Mouse (Mus musculus) heart, postnatal 25 days (tissue): ENCODE data around the gene Tmem102. TPM values are rescaled to one million over a fixed set of nuclear protein-coding genes. Genes with fewer than 3 reads are reported as not detected.

ENCODE experiments used
- DNase-seq: peaks from one replicate; pipeline ENCODE4 v3.0.0; 2022; ENCODE audit warnings: low spot score
- intact Hi-C: fragments of 180-260 bp; cut with DNase I; formaldehyde crosslinking; loops from one replicate; pipeline ENCODE4 v1.15.1; 2025
- total RNA-seq, 2 experiments: library from RNA; stranded (reverse); gene quantifications; 2 replicates each; pipeline ENCODE4 v1.2.3; 2021

Tmem102 gene
- total RNA-seq, 2 experiments from 2014 or later: 0.26 to 0.45 TPM

- intact Hi-C loops: no loop called here
- DNase-seq: no peak
Measured at GRCm38 (mm10) chr11:69763551-69763950, 41.9 kb downstream of the Tmem102 start.

GRCm38 (mm10) chr11:69761868-69762267 is 43.6 kb downstream of the Tmem102 start, which contains the start of gene Slc35g3:
Slc35g3 (minus strand) TSS chr11:69761968.
- DNase-seq: no peak
- intact Hi-C loops: no loop called here

GRCm38 (mm10) chr11:69760901-69761200 is 44.6 kb downstream of the Tmem102 start:
- intact Hi-C loops: no loop called here

GRCm38 (mm10) chr11:69760160-69760900 is 45.1 kb downstream of the Tmem102 start:
- no peak for DNase-seq
- intact Hi-C loops: no loop called here

More at GRCm38 (mm10) chr11:69760901-69761200, 44.6 kb downstream of the Tmem102 start:
- no peak for DNase-seq

GRCm38 (mm10) chr11:69758971-69759721 is 46.3 kb downstream of the Tmem102 start:
- peak; percentile 85 for DNase-seq
- intact Hi-C loops: no loop called here

- intact Hi-C loops: no loop called here
- DNase-seq: peak; percentile 96
Measured at GRCm38 (mm10) chr11:69758478-69758970, 46.9 kb downstream of the Tmem102 start, which contains the start of gene Polr2a. Polr2a (minus strand) TSS chr11:69758637.

- intact Hi-C loops: no loop called here
- peak; percentile 96 for DNase-seq
Measured at GRCm38 (mm10) chr11:69758090-69758456, 47.4 kb downstream of the Tmem102 start.

GRCm38 (mm10) chr11:69757303-69758089 is 47.9 kb downstream of the Tmem102 start:
- no peak for DNase-seq
- intact Hi-C loops: loop anchor here (2.0 kb wide), 1 partner anchor 119 kb away; no protein-coding TSS in a partner anchor

- intact Hi-C loops: loop anchor here (1.0 to 2.0 kb wide), 2 partner anchors 72 to 100 kb away; partner anchors contain the start of genes Senp3 and Sox15
- DNase-seq: no peak
Measured at GRCm38 (mm10) chr11:69754701-69755100, 50.7 kb downstream of the Tmem102 start.

GRCm38 (mm10) chr11:69754233-69754632 is 51.2 kb downstream of the Tmem102 start:
- intact Hi-C loops: loop anchor here (1.0 to 2.0 kb wide), 2 partner anchors 72 to 99 kb away; partner anchors contain the start of genes Senp3 and Sox15
- DNase-seq: no peak

Other genes starting within 250 kb of the Tmem102 start
- 10 to 100 TPM; 64.1 to 71.6 TPM for gene Efnb3, start 245.4 kb downstream of the Tmem102 start, total RNA-seq
- 1 to 10 TPM; 4.6 to 6.1 TPM for gene Wrap53, start 225.4 kb downstream of the Tmem102 start, total RNA-seq
- 10 to 100 TPM; 16.9 to 17.9 TPM for gene Trp53, start 225.3 kb downstream of the Tmem102 start, total RNA-seq
- 10 to 100 TPM; 18.0 to 25.8 TPM for gene Atp1b2, start 199.7 kb downstream of the Tmem102 start, total RNA-seq
- gene Shbg, start 187.7 kb downstream of the Tmem102 start, total RNA-seq: not detected
- gene Sat2, start 183.6 kb downstream of the Tmem102 start, total RNA-seq: 1 to 10 TPM; 2.3 to 2.5 TPM
- gene Fxr2, start 172.6 kb downstream of the Tmem102 start, total RNA-seq: 10 to 100 TPM; 81.8 to 84.9 TPM
- gene Sox15, start 150.3 kb downstream of the Tmem102 start, total RNA-seq: not detected
- 10 to 100 TPM; 15.2 to 16.5 TPM for gene Mpdu1, start 143.0 kb downstream of the Tmem102 start, total RNA-seq
- gene Cd68, start 139.5 kb downstream of the Tmem102 start, total RNA-seq: 1 to 10 TPM; 7.1 to 7.7 TPM
- gene Eif4a1, start 133.2 kb downstream of the Tmem102 start, total RNA-seq: 100 to 1,000 TPM; 201 to 206 TPM
- 10 to 100 TPM; 31.7 to 33.5 TPM for gene Senp3, start 123.5 kb downstream of the Tmem102 start, total RNA-seq
- 1 to 10 TPM; 1.6 to 2.1 TPM for gene Tnfsf13, start 119.8 kb downstream of the Tmem102 start, total RNA-seq
- 10 to 100 TPM; 14.5 to 16.4 TPM for gene Tnfsf12, start 109.8 kb downstream of the Tmem102 start, total RNA-seq
- gene Tnfsfm13, start 109.5 kb downstream of the Tmem102 start, total RNA-seq: 1 to 10 TPM; 3.2 to 4.5 TPM
- gene Polr2a, start 47.0 kb downstream of the Tmem102 start, total RNA-seq: 10 to 100 TPM; 28.6 to 30.4 TPM
- not detected for gene Slc35g3, start 43.7 kb downstream of the Tmem102 start, total RNA-seq
- gene Zbtb4, start 39.7 kb downstream of the Tmem102 start, total RNA-seq: 10 to 100 TPM; 33.3 to 39.6 TPM
- 1 to 10 TPM; 4.8 to 5.0 TPM for gene Chrnb1, start 9.7 kb downstream of the Tmem102 start, total RNA-seq
- gene Fgf11, start 3.8 kb downstream of the Tmem102 start, total RNA-seq: 1 to 10 TPM; 2.2 to 2.4 TPM
- gene Gm39566, start 9.7 kb upstream of the Tmem102 start, total RNA-seq: not detected
- not detected for gene Spem2, start 12.8 kb upstream of the Tmem102 start, total RNA-seq
- gene Spem1, start 16.6 kb upstream of the Tmem102 start, total RNA-seq: not detected
- gene Nlgn2, start 32.2 kb upstream of the Tmem102 start, total RNA-seq: 1 to 10 TPM; 4.4 to 5.4 TPM
- 100 to 1,000 TPM; 186 to 199 TPM for gene Tmem256, start 32.9 kb upstream of the Tmem102 start, total RNA-seq
- gene Plscr3, start 40.8 kb upstream of the Tmem102 start, total RNA-seq: 10 to 100 TPM; 24.4 to 24.9 TPM
- gene Tnk1, start 53.1 kb upstream of the Tmem102 start, total RNA-seq: under 1 TPM in 1 of 2 experiments, not detected in 1; 0.14 TPM
- not detected for gene Tmem95, start 72.4 kb upstream of the Tmem102 start, total RNA-seq
- 1 to 10 TPM; 2.5 to 3.5 TPM for gene Kctd11, start 75.8 kb upstream of the Tmem102 start, total RNA-seq
- gene Acap1, start 89.9 kb upstream of the Tmem102 start, total RNA-seq: 1 to 10 TPM in 1 of 2 experiments, under 1 TPM in 1; 0.88 to 1.1 TPM
- under 1 TPM; 0.17 to 0.23 TPM for gene 2810408A11Rik, start 95.4 kb upstream of the Tmem102 start, total RNA-seq
- gene Neurl4, start 95.4 kb upstream of the Tmem102 start, total RNA-seq: 10 to 100 TPM; 44.9 to 46.0 TPM
- 10 to 100 TPM; 24.1 to 26.7 TPM for gene Gps2, start 108.3 kb upstream of the Tmem102 start, total RNA-seq
- gene Eif5a, start 116.3 kb upstream of the Tmem102 start, total RNA-seq: 100 to 1,000 TPM; 427 TPM
- gene Ybx2, start 130.2 kb upstream of the Tmem102 start, total RNA-seq: 10 to 100 TPM; 18.8 to 23.4 TPM
- 100 to 1,000 TPM; 325 to 365 TPM for gene Slc2a4, start 142.6 kb upstream of the Tmem102 start, total RNA-seq
- not detected for gene Cldn7, start 159.2 kb upstream of the Tmem102 start, total RNA-seq
- gene Ctdnep1, start 175.5 kb upstream of the Tmem102 start, total RNA-seq: 100 to 1,000 TPM; 149 to 180 TPM
- 10 to 100 TPM; 48.3 to 51.5 TPM for gene Elp5, start 176.9 kb upstream of the Tmem102 start, total RNA-seq
- 100 to 1,000 TPM; 274 to 291 TPM for gene Gabarap, start 185.5 kb upstream of the Tmem102 start, total RNA-seq
- 10 to 100 TPM; 22.6 to 25.3 TPM for gene Phf23, start 190.2 kb upstream of the Tmem102 start, total RNA-seq
- 1 to 10 TPM; 3.9 to 5.2 TPM for gene Dvl2, start 195.0 kb upstream of the Tmem102 start, total RNA-seq
- 1,000 to 10,000 TPM; 1,206 to 1,290 TPM for gene Acadvl, start 209.8 kb upstream of the Tmem102 start, total RNA-seq
- 1 to 10 TPM; 6.6 to 8.1 TPM for gene Dlg4, start 211.3 kb upstream of the Tmem102 start, total RNA-seq
- not detected for gene Asgr1, start 248.5 kb upstream of the Tmem102 start, total RNA-seq